Mouse (Mus musculus): ENCODE results near the gene Knstrn. TPM values are rescaled to one million over a fixed set of nuclear protein-coding genes. Genes with fewer than 3 reads are reported as not detected.

Gene Knstrn
- total and polyA plus RNA-seq, 2 experiments from 2014 or later: 8.6 to 16.5 TPM

DNA sequence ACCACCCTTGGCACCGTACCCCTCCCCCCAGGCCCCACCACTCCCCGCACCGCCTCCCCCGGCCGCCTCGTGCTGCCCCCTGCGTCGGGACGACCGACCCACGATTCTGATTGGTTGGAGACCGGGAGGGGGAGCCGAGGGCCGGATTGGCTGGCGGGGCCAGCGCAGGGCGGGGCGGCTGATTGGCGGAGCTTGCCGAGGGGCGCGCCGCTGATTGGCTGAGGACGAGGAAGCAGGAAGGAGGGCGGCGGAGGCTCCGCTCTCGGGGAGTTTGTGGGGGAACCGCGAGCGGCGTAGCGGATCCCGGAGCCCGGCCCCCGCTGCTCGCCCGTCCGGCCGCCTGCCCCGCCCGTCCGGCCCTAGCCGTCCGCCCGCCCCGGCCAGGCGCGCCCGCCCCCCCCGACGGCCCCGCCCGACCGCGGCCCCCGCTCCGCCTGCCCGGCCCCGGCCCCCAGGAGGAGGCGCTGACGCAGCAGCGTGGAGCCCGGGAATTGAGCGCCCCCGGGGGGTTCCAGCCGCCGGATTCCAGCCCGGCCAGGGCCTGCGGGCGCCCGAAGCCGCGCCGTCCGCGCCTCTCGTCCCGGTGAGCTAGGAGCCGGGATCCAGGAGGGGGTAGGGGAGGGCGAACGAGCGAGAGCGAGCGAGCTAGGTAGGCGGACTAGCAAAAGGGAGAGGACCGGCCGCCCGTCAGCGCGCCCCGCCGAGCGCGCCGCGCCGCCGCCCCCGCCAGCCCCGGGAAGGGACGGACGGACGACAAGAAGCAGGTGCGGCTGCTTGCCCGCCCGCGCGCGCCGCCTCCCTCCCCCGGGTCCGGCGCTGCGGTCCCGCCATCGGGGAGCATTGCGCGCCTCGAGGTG, 87.6 kb downstream of the Knstrn start:
- DNase-seq (ENCODE audit: low spot score): peak; percentile 97
- peak overlapping the region; percentile 84 for H3K27ac ChIP-seq
- H3K27me3 ChIP-seq (ENCODE audit: insufficient read depth, low read length): peaks cover 31% of the 10 kb centered on the region
- peak overlapping the region; percentile 98 for H3K4me2 ChIP-seq (ENCODE audit: low read depth, low read length)
- peak overlapping the region; percentile 94 for H3K4me3 ChIP-seq (ENCODE audit: low read length)
- peak overlapping the region; percentile 86 for H3K9ac ChIP-seq (replicated peaks; ENCODE audit: low read length)
- no peaks in the 10 kb centered on the region for H3K9me3 ChIP-seq (ENCODE audit: low read length)
- ATAC-seq: peak; percentile 92
- H3K36me3 ChIP-seq (ENCODE audit: insufficient read depth, low read length): no peaks in the 10 kb centered on the region
- TF ChIP-seq CTCF (IDR thresholded peaks at IDR 0.05; ENCODE audit: low read depth): no peak
- WGBS: 2% methylated on average over 79 of the region's 120 CpGs
- peaks cover 37% of the 10 kb centered on the region for H3K4me1 ChIP-seq (ENCODE audit: insufficient read depth, low read length)

DNA sequence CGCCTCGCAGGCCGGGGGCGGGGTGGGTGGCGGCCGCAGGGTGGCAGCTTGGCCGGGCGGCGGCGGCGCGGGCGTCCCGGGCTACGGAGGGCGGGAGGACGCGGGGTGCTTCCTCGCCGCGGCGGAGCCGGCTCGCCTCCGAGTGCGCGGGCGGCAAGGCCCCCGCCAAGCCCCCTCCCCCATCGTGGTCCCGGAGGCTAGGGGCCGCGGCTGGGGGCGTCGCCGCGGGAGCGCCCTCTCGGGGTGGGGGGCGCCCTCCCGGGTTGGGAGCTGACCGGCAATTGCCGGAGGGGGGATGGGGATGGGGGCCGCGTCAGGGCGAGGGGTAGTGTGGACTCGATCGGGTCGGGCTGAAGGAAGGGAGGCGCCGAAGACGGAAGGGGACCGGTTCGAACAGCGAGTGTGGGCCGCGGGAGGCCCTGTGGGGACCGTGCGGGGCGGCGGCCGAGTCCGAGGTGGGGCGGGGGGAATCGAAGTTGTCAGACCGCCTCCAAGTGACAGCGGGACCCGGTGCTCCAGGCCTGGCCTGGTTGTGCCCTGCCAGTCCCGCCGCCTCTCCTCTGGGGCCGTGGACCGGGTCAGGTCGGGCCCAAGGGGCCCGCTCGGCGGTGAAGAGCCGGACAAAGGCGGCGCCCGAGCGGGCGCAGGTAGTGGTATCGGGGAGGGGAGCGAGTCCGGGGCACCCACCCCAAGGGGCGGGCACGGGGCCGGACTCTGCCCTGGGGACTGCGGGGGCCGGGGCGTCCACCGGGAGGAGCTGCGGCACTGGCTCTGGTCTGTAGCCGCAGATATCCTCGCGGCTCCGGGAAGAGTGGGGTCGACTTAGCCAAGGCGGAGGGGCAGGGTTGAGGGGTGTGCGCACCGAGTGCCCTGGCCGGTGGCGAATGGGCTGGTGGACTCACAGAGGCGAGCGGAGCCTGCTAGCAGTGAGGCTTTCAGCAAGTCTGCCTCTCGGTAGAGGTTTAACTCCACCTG, 88.5 kb downstream of the Knstrn start:
- Histone ChIP-seq H3K9me3 (ENCODE audit: low read length) (no peaks in the 10 kb centered on the region), H3K27me3 (ENCODE audit: insufficient read depth, low read length) (peaks cover 23% of the 10 kb centered on the region), H3K4me2 (ENCODE audit: low read depth, low read length) (peak overlapping the region; percentile 98), H3K36me3 (ENCODE audit: insufficient read depth, low read length) (no peaks in the 10 kb centered on the region), H3K4me3 (ENCODE audit: low read length) (peak overlapping the region; percentile 94), H3K27ac (peak overlapping the region; percentile 84), H3K4me1 (ENCODE audit: insufficient read depth, low read length) (peaks cover 30% of the 10 kb centered on the region), H3K9ac (replicated peaks; ENCODE audit: low read length) (peak overlapping the region; percentile 86)
- DNase-seq (ENCODE audit: low spot score): peak; percentile 67
- WGBS: under 1% methylated on average over 97 of the region's 106 CpGs
- ATAC-seq: peak; percentile 58
- no peak for TF ChIP-seq CTCF (IDR thresholded peaks at IDR 0.05; ENCODE audit: low read depth)

DNA sequence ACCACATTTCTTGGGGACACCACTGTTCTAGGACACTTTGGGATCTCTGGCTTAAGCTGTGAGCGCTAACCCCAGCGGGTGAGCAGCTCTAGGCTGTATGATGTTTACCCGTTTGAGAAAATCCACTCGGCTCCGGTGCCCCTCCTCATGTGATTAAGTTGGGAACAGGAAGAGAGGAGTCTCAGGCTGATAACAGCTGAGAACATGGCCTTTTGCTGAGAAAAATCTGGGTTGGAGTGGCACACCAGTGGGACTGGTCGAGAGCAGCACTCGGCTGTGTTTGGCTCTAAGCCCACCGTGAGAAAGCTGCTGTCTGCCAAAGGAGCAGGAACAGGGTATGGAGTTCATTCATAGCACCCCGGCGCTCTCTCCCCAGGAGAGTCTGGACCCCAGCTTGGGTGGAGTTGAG, 89.5 kb downstream of the Knstrn start:
- TF ChIP-seq CTCF (IDR thresholded peaks at IDR 0.05; ENCODE audit: low read depth): no peak
- H3K4me2 ChIP-seq (ENCODE audit: low read depth, low read length): peak overlapping the region; percentile 98
- WGBS: 3% methylated on average over 10 of the region's 10 CpGs
- DNase-seq (ENCODE audit: low spot score) (peak; percentile 63), ATAC-seq (no peak)
- H3K27ac ChIP-seq: no peak overlapping the region
- 0 out of 2 replicates have a peak overlapping the region, but pooled peaks have one; percentile 14 for H3K9ac ChIP-seq (replicated peaks; ENCODE audit: low read length)
- peaks cover 30% of the 10 kb centered on the region for H3K4me1 ChIP-seq (ENCODE audit: insufficient read depth, low read length)
- H3K27me3 ChIP-seq (ENCODE audit: insufficient read depth, low read length): peaks cover 15% of the 10 kb centered on the region
- no peaks in the 10 kb centered on the region for H3K36me3 ChIP-seq (ENCODE audit: insufficient read depth, low read length)
- no peaks in the 10 kb centered on the region for H3K9me3 ChIP-seq (ENCODE audit: low read length)
- peak overlapping the region; percentile 94 for H3K4me3 ChIP-seq (ENCODE audit: low read length)

Other genes starting within 250 kb of the Knstrn start
- 15.1 and 16.3 TPM in 2 replicates for gene Bub1b, start 215.8 kb upstream of the Knstrn start, total RNA-seq (2014; rRNA removed)
- 11.5 and 13.0 TPM in 2 replicates for gene Bub1b, start 215.8 kb upstream of the Knstrn start, polyA plus RNA-seq (2015; fragmentation: Nextera tagmentation; extraction: Ambion mirVana)
- gene Pak6, start 150.7 kb upstream of the Knstrn start, total RNA-seq (2014; rRNA removed): 74.6 and 79.0 TPM in 2 replicates
- 36.5 and 40.8 TPM in 2 replicates for gene Pak6, start 150.7 kb upstream of the Knstrn start, polyA plus RNA-seq (2015; fragmentation: Nextera tagmentation; extraction: Ambion mirVana)
- gene Ankrd63, start 110.0 kb upstream of the Knstrn start, total RNA-seq (2014; rRNA removed): 0.18 TPM in 1 of 2 replicates, not detected in the other
- 0.08 TPM in 1 of 2 replicates, not detected in the other for gene Ankrd63, start 110.0 kb upstream of the Knstrn start, polyA plus RNA-seq (2015; fragmentation: Nextera tagmentation; extraction: Ambion mirVana)
- gene Plcb2, start 85.6 kb upstream of the Knstrn start, total RNA-seq (2014; rRNA removed): 1.7 and 4.5 TPM in 2 replicates
- 0.61 and 0.69 TPM in 2 replicates for gene Plcb2, start 85.6 kb upstream of the Knstrn start, polyA plus RNA-seq (2015; fragmentation: Nextera tagmentation; extraction: Ambion mirVana)
- 19.8 and 21.1 TPM in 2 replicates for gene Inafm2, start 68.2 kb upstream of the Knstrn start, total RNA-seq (2014; rRNA removed)
- gene Inafm2, start 68.2 kb upstream of the Knstrn start, polyA plus RNA-seq (2015; fragmentation: Nextera tagmentation; extraction: Ambion mirVana): 18.9 TPM in 2 replicates
- 1.4 and 3.9 TPM in 2 replicates for gene Ccdc9b, start 51.3 kb upstream of the Knstrn start, total RNA-seq (2014; rRNA removed)
- 0.70 and 0.84 TPM in 2 replicates for gene Ccdc9b, start 51.3 kb upstream of the Knstrn start, polyA plus RNA-seq (2015; fragmentation: Nextera tagmentation; extraction: Ambion mirVana)
- gene Phgr1, start 41.2 kb upstream of the Knstrn start, total RNA-seq (2014; rRNA removed): not detected in 2 replicates
- gene Phgr1, start 41.2 kb upstream of the Knstrn start, polyA plus RNA-seq (2015; fragmentation: Nextera tagmentation; extraction: Ambion mirVana): not detected in 2 replicates
- gene Disp2, start 34.3 kb upstream of the Knstrn start, total RNA-seq (2014; rRNA removed): 175 and 188 TPM in 2 replicates
- 56.4 and 70.4 TPM in 2 replicates for gene Disp2, start 34.3 kb upstream of the Knstrn start, polyA plus RNA-seq (2015; fragmentation: Nextera tagmentation; extraction: Ambion mirVana)
- 68.2 and 101 TPM in 2 replicates for gene Ivd, start 48.0 kb downstream of the Knstrn start, total RNA-seq (2014; rRNA removed)
- 61.7 and 68.7 TPM in 2 replicates for gene Ivd, start 48.0 kb downstream of the Knstrn start, polyA plus RNA-seq (2015; fragmentation: Nextera tagmentation; extraction: Ambion mirVana)
- 24.5 and 25.2 TPM in 2 replicates for gene Bahd1, start 86.4 kb downstream of the Knstrn start, total RNA-seq (2014; rRNA removed)
- 4.8 and 5.9 TPM in 2 replicates for gene Bahd1, start 86.4 kb downstream of the Knstrn start, polyA plus RNA-seq (2015; fragmentation: Nextera tagmentation; extraction: Ambion mirVana)
- 6.2 and 8.5 TPM in 2 replicates for gene Chst14, start 112.5 kb downstream of the Knstrn start, total RNA-seq (2014; rRNA removed)
- 4.7 and 4.9 TPM in 2 replicates for gene Chst14, start 112.5 kb downstream of the Knstrn start, polyA plus RNA-seq (2015; fragmentation: Nextera tagmentation; extraction: Ambion mirVana)
- gene Ccdc32, start 215.4 kb downstream of the Knstrn start, total RNA-seq (2014; rRNA removed): 26.1 and 33.1 TPM in 2 replicates
- gene Ccdc32, start 215.4 kb downstream of the Knstrn start, polyA plus RNA-seq (2015; fragmentation: Nextera tagmentation; extraction: Ambion mirVana): 47.7 and 47.9 TPM in 2 replicates
- gene Rpusd2, start 220.8 kb downstream of the Knstrn start, total RNA-seq (2014; rRNA removed): 10.4 and 11.2 TPM in 2 replicates
- 3.3 and 4.5 TPM in 2 replicates for gene Rpusd2, start 220.8 kb downstream of the Knstrn start, polyA plus RNA-seq (2015; fragmentation: Nextera tagmentation; extraction: Ambion mirVana)
- 3.0 and 3.7 TPM in 2 replicates for gene Knl1, start 233.1 kb downstream of the Knstrn start, total RNA-seq (2014; rRNA removed)
- gene Knl1, start 233.1 kb downstream of the Knstrn start, polyA plus RNA-seq (2015; fragmentation: Nextera tagmentation; extraction: Ambion mirVana): 10.0 and 14.3 TPM in 2 replicates